Mouse (Mus musculus) midbrain, postnatal 0 days (tissue): Measurements from ENCODE around the gene Nlk. TPM values are rescaled to one million over a fixed set of nuclear protein-coding genes. Genes with fewer than 3 reads are reported as not detected.

Source experiments
- ATAC-seq: fragments of 200-750 bp; cut with Nextera tagmentation; 2 replicates; pipeline ENCODE4 v1.8.0; 2017; ENCODE audit warnings: moderate number of reproducible peaks, mild to moderate bottlenecking, moderate TSS enrichment, moderate library complexity; ENCODE audit not compliant: low FRiP score
- DNase-seq: peaks from one replicate; pipeline ENCODE4 v3.0.0-alpha.2; 2015; ENCODE audit warnings: low spot score
- H3K27ac ChIP-seq: fragments of 300-500 bp; sonication (generic); 2 replicates; pipeline ENCODE4 v1.5.1; 2014; ENCODE audit warnings: low read depth, mild to moderate bottlenecking, low read length, mixed read lengths
- H3K27me3 ChIP-seq: fragments of 300-500 bp; sonication (generic); 2 replicates; pipeline ENCODE4 v1.6.1; 2014; ENCODE audit warnings: low read length, control low read depth, mixed read lengths; ENCODE audit not compliant: insufficient read depth
- H3K36me3 ChIP-seq: fragments of 300-500 bp; sonication (generic); 2 replicates; pipeline ENCODE4 v1.6.1; 2014; ENCODE audit warnings: low read length, control low read depth, mixed read lengths; ENCODE audit not compliant: insufficient read depth
- H3K4me1 ChIP-seq: fragments of 300-500 bp; sonication (generic); 2 replicates; pipeline ENCODE4 v1.6.1; 2014; ENCODE audit warnings: mild to moderate bottlenecking, control low read depth, antibody characterized with exemption, low read length, mixed read lengths; ENCODE audit not compliant: insufficient read depth
- H3K4me2 ChIP-seq: fragments of 300-500 bp; sonication (generic); 2 replicates; pipeline ENCODE4 v1.6.1; 2014; ENCODE audit warnings: low read depth, mild to moderate bottlenecking, low read length, mixed read lengths; ENCODE audit not compliant: poor library complexity, severe bottlenecking
- H3K4me3 ChIP-seq: fragments of 300-500 bp; sonication (generic); 2 replicates; pipeline ENCODE4 v1.5.1; 2014; ENCODE audit warnings: low read depth, mild to moderate bottlenecking, low read length, moderate library complexity
- H3K9ac ChIP-seq: fragments of 300-500 bp; sonication (generic); replicated peaks from 2 replicates; pipeline ENCODE4 v1.6.1; 2014; ENCODE audit warnings: mild to moderate bottlenecking, low read length, moderate library complexity, mixed read lengths; ENCODE audit not compliant: poor library complexity, severe bottlenecking
- H3K9me3 ChIP-seq: fragments of 300-500 bp; sonication (generic); 2 replicates; pipeline ENCODE4 v1.6.1; 2016; ENCODE audit warnings: low read length, control low read depth
- CTCF ChIP-seq: IDR thresholded peaks from 2 replicates; pipeline ENCODE4 v1.5.1; 2016; ENCODE audit warnings: antibody characterized with exemption, mild to moderate bottlenecking
- WGBS: fragments of 180-500 bp; shearing (Covaris S2); extraction: QIAGEN DNeasy Blood & Tissue Kit; methylation state at CpG from one replicate; pipeline ENCODE4 v1.1.7; 2014; 5-methylcytosine and 5-hydroxymethylcytosine counted together
- polyA plus RNA-seq: library from polyadenylated mRNA; unstranded; fragments of >200 nt; fragmentation: Nextera tagmentation; extraction: Ambion mirVana; gene quantifications from 2 replicates; pipeline ENCODE4 v1.2.1, GENCODE M21; 2015
- total RNA-seq: library from RNA; depleted of rRNA; stranded (reverse); fragments of >200 nt; gene quantifications from 2 replicates; pipeline ENCODE4 v1.2.3, GENCODE M21; 2014

The Nlk gene
- total and polyA plus RNA-seq, 2 experiments from 2014 or later, result 25.0 to 44.4 TPM

DNA sequence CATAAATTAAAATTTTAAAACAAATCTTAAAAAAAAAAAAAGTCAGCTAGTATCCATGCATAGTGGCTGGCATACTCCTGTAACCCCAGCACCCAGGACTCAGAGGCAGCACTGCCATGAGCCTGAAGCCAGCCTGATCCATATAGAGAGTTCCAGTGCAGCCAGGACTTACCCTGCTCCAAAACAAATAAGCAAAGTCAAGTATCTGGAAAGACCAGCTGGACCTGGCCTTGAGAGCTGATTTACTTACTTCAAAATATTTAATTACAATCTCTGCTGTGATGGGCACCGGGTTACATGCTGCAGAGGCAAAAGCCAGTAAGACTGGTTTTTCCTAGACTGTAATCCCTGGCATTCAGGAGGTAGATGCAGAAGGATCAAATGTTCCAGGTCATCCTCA, 27.6 kb upstream of the Nlk start:
- H3K27me3 ChIP-seq, result no peaks in the 10 kb centered on the region
- H3K9ac ChIP-seq, result no peak overlapping the region
- H3K36me3 ChIP-seq, result no peaks in the 10 kb centered on the region
- no peaks in the 10 kb centered on the region for H3K4me1 ChIP-seq
- TF ChIP-seq CTCF, result no peak
- H3K9me3 ChIP-seq, result no peaks in the 10 kb centered on the region
- H3K27ac ChIP-seq, result no peak overlapping the region
- 89% methylated on average over 1 of the region's 1 CpGs for WGBS
- H3K4me2 ChIP-seq, result no peak overlapping the region
- DNase-seq (no peak), ATAC-seq (no peak)
- H3K4me3 ChIP-seq, result no peak overlapping the region

DNA sequence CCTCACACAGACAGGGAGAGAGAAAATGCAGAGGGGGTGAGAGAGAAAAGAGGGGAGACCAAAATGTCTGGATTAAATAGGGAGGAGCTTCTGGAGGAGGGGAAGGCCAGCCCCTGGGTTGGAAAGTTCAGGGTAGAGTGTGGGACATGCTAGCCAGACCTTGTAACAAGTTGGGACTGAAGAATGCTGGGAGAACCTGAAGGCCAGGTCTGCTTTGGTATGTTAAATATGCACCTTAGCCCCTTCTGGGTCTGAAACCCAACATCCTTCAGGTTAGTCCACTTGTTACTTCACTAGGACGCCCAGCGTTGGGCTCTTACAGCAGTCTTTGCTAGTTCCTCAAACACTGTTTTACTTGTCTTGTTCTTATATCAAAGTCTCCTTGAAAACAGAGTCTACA, 24.2 kb upstream of the Nlk start:
- Histone ChIP-seq H3K4me3 (no peak overlapping the region), H3K36me3 (no peaks in the 10 kb centered on the region), H3K27ac (no peak overlapping the region), H3K4me1 (no peaks in the 10 kb centered on the region), H3K9me3 (no peaks in the 10 kb centered on the region), H3K9ac (no peak overlapping the region), H3K4me2 (no peak overlapping the region), H3K27me3 (no peaks in the 10 kb centered on the region)
- TF ChIP-seq CTCF, result no peak
- WGBS, result 87% methylated on average over 2 of the region's 2 CpGs
- DNase-seq (no peak), ATAC-seq (no peak)

GRCm38 (mm10) chr11:78717655-78718054, 20.5 kb upstream of the Nlk start:
- no peaks in the 10 kb centered on the region for H3K36me3 ChIP-seq
- H3K27ac ChIP-seq, result no peak overlapping the region
- H3K27me3 ChIP-seq, result no peaks in the 10 kb centered on the region
- no peak overlapping the region for H3K4me2 ChIP-seq
- H3K4me3 ChIP-seq, result no peak overlapping the region
- no peak for DNase-seq
- H3K9ac ChIP-seq, result no peak overlapping the region
- no peak for TF ChIP-seq CTCF
- 53% methylated on average over 4 of the region's 4 CpGs for WGBS
- no peaks in the 10 kb centered on the region for H3K9me3 ChIP-seq
- H3K4me1 ChIP-seq, result no peaks in the 10 kb centered on the region
- no peak for ATAC-seq

DNA sequence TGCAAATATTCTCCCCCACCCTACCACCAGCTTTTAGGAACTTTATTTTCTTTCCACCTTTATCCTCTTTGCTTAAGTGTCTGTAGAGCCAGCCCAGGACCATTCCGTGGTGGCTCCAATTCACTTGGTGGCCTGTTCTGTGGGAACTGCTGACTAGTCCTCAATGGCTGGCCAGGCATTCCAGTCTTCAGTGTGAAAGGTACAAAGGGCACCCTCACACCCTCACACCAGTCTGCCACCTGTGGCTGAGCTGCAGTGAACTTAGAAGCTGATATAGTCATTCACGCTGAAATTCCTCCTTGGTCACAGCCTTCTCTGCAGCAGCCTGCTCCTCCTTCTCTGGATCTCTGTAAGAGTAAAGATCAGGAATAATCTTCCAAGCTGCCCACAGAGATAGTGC, 11.5 kb upstream of the Nlk start:
- Histone ChIP-seq H3K27me3 (no peaks in the 10 kb centered on the region), H3K4me1 (no peaks in the 10 kb centered on the region), H3K27ac (no peak overlapping the region), H3K36me3 (no peaks in the 10 kb centered on the region), H3K9ac (no peak overlapping the region), H3K4me3 (no peak overlapping the region), H3K9me3 (no peaks in the 10 kb centered on the region), H3K4me2 (no peak overlapping the region)
- WGBS, result 84% methylated on average over 2 of the region's 2 CpGs
- no peak for TF ChIP-seq CTCF
- ATAC-seq (no peak), DNase-seq (no peak)

DNA sequence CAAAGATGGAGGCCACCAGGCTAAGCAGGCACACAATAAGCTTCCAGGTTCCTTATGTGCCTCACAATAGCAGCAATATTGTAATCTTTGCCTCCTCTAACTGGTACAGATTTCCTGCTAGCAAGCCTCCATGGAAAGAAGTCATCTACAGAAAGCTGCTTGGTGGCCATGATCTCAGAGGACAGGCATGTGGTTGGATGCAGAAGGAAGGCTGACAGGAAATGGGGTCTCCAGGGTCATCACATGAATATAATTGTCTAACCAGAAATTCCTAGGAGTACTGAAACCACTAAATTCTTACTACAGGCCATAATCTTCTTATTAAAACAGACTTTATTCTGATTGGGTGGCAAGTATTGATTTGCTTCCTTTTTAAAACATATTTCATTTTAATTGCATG, 8.9 kb upstream of the Nlk start:
- Histone ChIP-seq H3K4me2 (no peak overlapping the region), H3K9ac (no peak overlapping the region), H3K4me1 (no peaks in the 10 kb centered on the region), H3K9me3 (no peaks in the 10 kb centered on the region), H3K4me3 (no peak overlapping the region), H3K27ac (no peak overlapping the region), H3K27me3 (no peaks in the 10 kb centered on the region), H3K36me3 (no peaks in the 10 kb centered on the region)
- DNase-seq (no peak), ATAC-seq (no peak)
- no peak for TF ChIP-seq CTCF

- Histone ChIP-seq H3K9ac (no peak overlapping the region), H3K27ac (no peak overlapping the region), H3K9me3 (no peaks in the 10 kb centered on the region), H3K4me3 (no peak overlapping the region), H3K27me3 (no peaks in the 10 kb centered on the region), H3K4me2 (no peak overlapping the region), H3K4me1 (no peaks in the 10 kb centered on the region), H3K36me3 (no peaks in the 10 kb centered on the region)
- no peak for DNase-seq
- 83% methylated on average over 5 of the region's 5 CpGs for WGBS
- TF ChIP-seq CTCF, result no peak
- ATAC-seq, result no peak
Measured at GRCm38 (mm10) chr11:78703085-78703484, 5.9 kb upstream of the Nlk start.

GRCm38 (mm10) chr11:78702319-78702718, 5.1 kb upstream of the Nlk start:
- DNase-seq (no peak), ATAC-seq (no peak)
- no peaks in the 10 kb centered on the region for H3K9me3 ChIP-seq
- H3K36me3 ChIP-seq, result no peaks in the 10 kb centered on the region
- 64% methylated on average over 3 of the region's 3 CpGs for WGBS
- no peaks in the 10 kb centered on the region for H3K27me3 ChIP-seq
- H3K4me1 ChIP-seq, result no peaks in the 10 kb centered on the region
- no peak for TF ChIP-seq CTCF
- H3K9ac ChIP-seq, result no peak overlapping the region
- no peak overlapping the region for H3K4me3 ChIP-seq
- H3K27ac ChIP-seq, result no peak overlapping the region
- H3K4me2 ChIP-seq, result no peak overlapping the region
